Mouse (Mus musculus) heart, postnatal 4 days (tissue): ENCODE measurements around the gene Ptcd2. TPM values are rescaled to one million over a fixed set of nuclear protein-coding genes. Genes with fewer than 3 reads are reported as not detected.

Experiments
- DNase-seq: peaks from one replicate; pipeline ENCODE4 v3.0.0; 2021
- total RNA-seq, 2 experiments: library from RNA; stranded (reverse); gene quantifications; 2 replicates each; pipeline ENCODE4 v1.2.3; 2021

The Ptcd2 gene
- total RNA-seq: 10 to 100 TPM; 37.9 to 40.6 TPM

- peak; percentile 98 for DNase-seq
Observed at GRCm38 (mm10) chr13:99344599-99345575, at the start of gene Ptcd2, which contains the start of gene Mrps27. Gene Ptcd2 (minus strand): TSS chr13:99344705. Gene Mrps27 (plus strand): TSS chr13:99344786.

GRCm38 (mm10) chr13:99393128-99393527, 48.6 kb upstream of the Ptcd2 start:
- no peak for DNase-seq

GRCm38 (mm10) chr13:99391417-99391816, 46.9 kb upstream of the Ptcd2 start:
- DNase-seq: peak; percentile 56

GRCm38 (mm10) chr13:99387901-99388811, 43.7 kb upstream of the Ptcd2 start:
- no peak for DNase-seq

GRCm38 (mm10) chr13:99386341-99386740, 41.8 kb upstream of the Ptcd2 start:
- no peak for DNase-seq

GRCm38 (mm10) chr13:99385911-99386310, 41.4 kb upstream of the Ptcd2 start:
- DNase-seq: no peak

- DNase-seq: no peak
Observed at GRCm38 (mm10) chr13:99384555-99385203, 40.2 kb upstream of the Ptcd2 start.

- no peak for DNase-seq
Observed at GRCm38 (mm10) chr13:99382373-99382772, 37.9 kb upstream of the Ptcd2 start.

GRCm38 (mm10) chr13:99378223-99378622, 33.7 kb upstream of the Ptcd2 start:
- no peak for DNase-seq

- no peak for DNase-seq
Observed at GRCm38 (mm10) chr13:99377055-99377454, 32.5 kb upstream of the Ptcd2 start.

- peak; percentile 90 for DNase-seq
Observed at GRCm38 (mm10) chr13:99375550-99375949, 31.0 kb upstream of the Ptcd2 start.

GRCm38 (mm10) chr13:99374191-99374590, 29.7 kb upstream of the Ptcd2 start:
- DNase-seq: no peak

- DNase-seq: no peak
Observed at GRCm38 (mm10) chr13:99373684-99374083, 29.2 kb upstream of the Ptcd2 start.

GRCm38 (mm10) chr13:99371285-99371684, 26.8 kb upstream of the Ptcd2 start:
- DNase-seq: no peak

GRCm38 (mm10) chr13:99369103-99369502, 24.6 kb upstream of the Ptcd2 start:
- DNase-seq: no peak

GRCm38 (mm10) chr13:99367554-99368174, 23.2 kb upstream of the Ptcd2 start:
- DNase-seq: peak; percentile 44

GRCm38 (mm10) chr13:99366422-99367175, 22.1 kb upstream of the Ptcd2 start:
- DNase-seq: no peak

GRCm38 (mm10) chr13:99363866-99364265, 19.4 kb upstream of the Ptcd2 start:
- no peak for DNase-seq

GRCm38 (mm10) chr13:99358921-99359320, 14.4 kb upstream of the Ptcd2 start:
- no peak for DNase-seq

- DNase-seq: no peak
Observed at GRCm38 (mm10) chr13:99356428-99357265, 12.1 kb upstream of the Ptcd2 start.
